Mouse (Mus musculus) embryo, embryonic 11.5 days (tissue): ENCODE measurements at regions not wholly inside any gene's neighbourhood (a gene's known extent, or its start where the extent isn't known, plus 50 kb on each side); places are given as distances from the start of the nearest gene placed in this dataset.

Experiments
- DNase-seq: peaks from one replicate; pipeline ENCODE4 v3.0.0-alpha.2; 2012; ENCODE audit warnings: low read depth, low spot score

GRCm38 (mm10) chr7:129771876-129772275 is 180.2 kb downstream of the Wdr11 start:
- DNase-seq: no peak

GRCm38 (mm10) chr7:129772540-129773331 is 181.1 kb downstream of the Wdr11 start:
- DNase-seq: no peak

- DNase-seq: no peak
These were observed 182.7 kb downstream of the Wdr11 start for GRCm38 (mm10) chr7:129774261-129774861.

GRCm38 (mm10) chr7:129775189-129775588 is 183.5 kb downstream of the Wdr11 start:
- DNase-seq: no peak

- DNase-seq: no peak
These were observed 187.3 kb downstream of the Wdr11 start for GRCm38 (mm10) chr7:129778842-129779421.

- DNase-seq: no peak
These were observed 188.3 kb downstream of the Wdr11 start for GRCm38 (mm10) chr7:129779939-129780338.

- no peak for DNase-seq
These were observed 190.1 kb downstream of the Wdr11 start for GRCm38 (mm10) chr7:129781756-129782155.

- DNase-seq: no peak
These were observed 193.3 kb downstream of the Wdr11 start for GRCm38 (mm10) chr7:129784966-129785365.

GRCm38 (mm10) chr7:129787011-129787410 is 195.3 kb downstream of the Wdr11 start:
- no peak for DNase-seq

GRCm38 (mm10) chr7:129787736-129788135 is 196.1 kb downstream of the Wdr11 start:
- no peak for DNase-seq

- DNase-seq: no peak
These were observed 197.8 kb downstream of the Wdr11 start for GRCm38 (mm10) chr7:129789461-129789860.

- DNase-seq: no peak
These were observed 199.2 kb downstream of the Wdr11 start for GRCm38 (mm10) chr7:129790590-129791449.

GRCm38 (mm10) chr7:129791450-129791820 is 199.8 kb downstream of the Wdr11 start:
- no peak for DNase-seq

- DNase-seq: no peak
These were observed 202.1 kb downstream of the Wdr11 start for GRCm38 (mm10) chr7:129793733-129794132.

GRCm38 (mm10) chr7:129794276-129794675 is 202.6 kb downstream of the Wdr11 start:
- no peak for DNase-seq

- DNase-seq: no peak
These were observed 206.9 kb downstream of the Wdr11 start for GRCm38 (mm10) chr7:129798525-129798924.

- no peak for DNase-seq
These were observed 208.8 kb downstream of the Wdr11 start for GRCm38 (mm10) chr7:129800461-129800867.

- no peak for DNase-seq
These were observed 209.8 kb downstream of the Wdr11 start for GRCm38 (mm10) chr7:129801431-129801847.

GRCm38 (mm10) chr7:129802168-129802567 is 210.5 kb downstream of the Wdr11 start:
- no peak for DNase-seq

GRCm38 (mm10) chr7:129805340-129805739 is 213.7 kb downstream of the Wdr11 start:
- DNase-seq: no peak

- DNase-seq: no peak
These were observed 218.5 kb downstream of the Wdr11 start for GRCm38 (mm10) chr7:129810141-129810540.

GRCm38 (mm10) chr7:129810565-129810964 is 218.9 kb downstream of the Wdr11 start:
- DNase-seq: no peak
